Mouse (Mus musculus) adrenal gland, postnatal 10 days (tissue): Measurements from ENCODE around the gene Gnat1. TPM values are rescaled to one million over a fixed set of nuclear protein-coding genes. Genes with fewer than 3 reads are reported as not detected.

Source experiments
- DNase-seq: peaks from one replicate; pipeline ENCODE4 v3.0.0; 2021; ENCODE audit warnings: mixed read lengths
- total RNA-seq, 2 experiments: library from RNA; stranded (reverse); gene quantifications; 2 replicates each; pipeline ENCODE4 v1.2.3; 2021

The Gnat1 gene
- total RNA-seq, 2 experiments from 2014 or later = 0.33 to 0.42 TPM

DNA sequence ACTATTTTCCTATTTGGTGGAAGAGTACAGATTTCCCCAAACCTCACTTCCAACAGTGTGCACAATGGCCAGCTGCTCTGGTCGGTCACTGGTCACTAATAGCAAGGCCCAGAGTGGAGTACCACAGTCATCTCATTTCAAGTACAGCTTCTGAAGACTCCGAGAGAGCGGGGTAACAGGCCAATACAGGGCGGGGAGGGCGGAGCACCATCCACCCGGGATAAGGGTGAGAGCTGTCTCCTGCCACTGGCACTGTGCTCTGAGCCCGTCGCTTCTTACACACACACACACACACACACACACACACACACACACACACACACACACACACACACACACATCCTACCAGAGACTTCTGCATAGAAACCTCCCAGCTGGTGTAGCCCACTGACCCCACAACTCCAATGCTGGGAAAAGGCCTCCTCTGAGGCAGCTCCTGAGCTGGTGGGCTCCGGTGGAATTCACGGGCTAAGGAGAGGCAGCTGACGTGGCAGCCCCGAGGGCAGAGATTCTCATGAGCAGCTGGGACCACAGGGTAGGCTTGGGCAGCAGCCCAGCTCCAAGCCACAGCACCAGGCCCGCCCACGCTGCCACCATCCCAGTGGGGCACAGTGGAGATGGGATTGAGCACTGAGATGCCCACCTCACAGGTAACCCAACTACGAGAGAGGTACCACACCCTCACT lies 53.2 kb downstream of the Gnat1 start:
- no peak for DNase-seq

- no peak for DNase-seq
Measured at GRCm38 (mm10) chr9:107625351-107626128, 54.0 kb downstream of the Gnat1 start.

- DNase-seq = no peak
Measured at GRCm38 (mm10) chr9:107624951-107625350, 54.6 kb downstream of the Gnat1 start.

DNA sequence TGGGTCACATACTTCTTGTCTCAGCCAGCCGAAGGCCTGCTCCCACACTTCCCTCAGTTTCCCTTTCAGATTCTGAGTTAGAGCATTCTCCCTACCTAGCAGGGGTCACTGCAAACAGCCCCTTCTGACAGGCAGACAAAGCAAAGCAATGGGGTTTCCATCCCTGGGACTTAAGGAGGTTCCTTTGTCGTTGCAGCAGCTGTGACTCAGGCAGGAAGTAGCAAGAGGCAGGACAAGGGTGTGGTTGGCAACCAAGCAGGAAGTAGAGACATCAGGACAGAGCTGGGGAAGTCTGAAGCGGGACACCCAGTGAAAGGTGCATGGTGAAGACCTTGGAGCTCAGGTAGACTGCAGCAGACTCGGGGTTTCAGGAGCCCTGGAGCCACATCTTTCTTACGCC lies 55.0 kb downstream of the Gnat1 start:
- no peak for DNase-seq

Other genes with a start within 250 kb of the Gnat1 start
- gene Tmem115, start 145.8 kb downstream of the Gnat1 start, total RNA-seq = 10 to 100 TPM; 31.4 to 37.6 TPM
- gene Cyb561d2, start 137.5 kb downstream of the Gnat1 start, total RNA-seq = 10 to 100 TPM; 15.4 to 16.1 TPM
- 10 to 100 TPM; 19.2 to 21.3 TPM for gene Nprl2, start 137.5 kb downstream of the Gnat1 start, total RNA-seq
- not detected for gene Zmynd10, start 132.4 kb downstream of the Gnat1 start, total RNA-seq
- 10 to 100 TPM; 23.6 to 27.7 TPM for gene Rassf1, start 128.2 kb downstream of the Gnat1 start, total RNA-seq
- gene Tusc2, start 116.5 kb downstream of the Gnat1 start, total RNA-seq = 10 to 100 TPM; 35.2 to 35.4 TPM
- 10 to 100 TPM; 40.2 to 47.6 TPM for gene Hyal2, start 111.8 kb downstream of the Gnat1 start, total RNA-seq
- gene Hyal1, start 102.8 kb downstream of the Gnat1 start, total RNA-seq = 1 to 10 TPM; 8.9 to 9.3 TPM
- gene Naa80, start 100.8 kb downstream of the Gnat1 start, total RNA-seq = 10 to 100 TPM; 17.7 to 20.6 TPM
- 1 to 10 TPM; 1.0 to 1.2 TPM for gene Hyal3, start 98.9 kb downstream of the Gnat1 start, total RNA-seq
- gene Ifrd2, start 92.1 kb downstream of the Gnat1 start, total RNA-seq = 10 to 100 TPM; 37.4 to 40.9 TPM
- 10 to 100 TPM in 1 of 2 experiments, 1 to 10 TPM in 1; 9.5 to 13.2 TPM for gene Sema3b, start 70.5 kb downstream of the Gnat1 start, total RNA-seq
- 100 to 1,000 TPM; 292 to 327 TPM for gene Gnai2, start 44.3 kb downstream of the Gnat1 start, total RNA-seq
- 10 to 100 TPM; 42.0 to 95.1 TPM for gene Slc38a3, start 10.2 kb downstream of the Gnat1 start, total RNA-seq
- 10 to 100 TPM; 20.2 to 24.8 TPM for gene Sema3f, start 30.8 kb upstream of the Gnat1 start, total RNA-seq
- 100 to 1,000 TPM in 1 of 2 experiments, 10 to 100 TPM in 1; 97.7 to 131 TPM for gene Rbm5, start 91.3 kb upstream of the Gnat1 start, total RNA-seq
- gene Rbm6, start 193.5 kb upstream of the Gnat1 start, total RNA-seq = 10 to 100 TPM; 35.9 to 56.7 TPM
- gene Mon1a, start 208.4 kb upstream of the Gnat1 start, total RNA-seq = 10 to 100 TPM; 11.1 to 13.1 TPM
- 1 to 10 TPM; 5.6 to 8.5 TPM for gene Mst1r, start 227.2 kb upstream of the Gnat1 start, total RNA-seq
- not detected for gene Actl11, start 248.8 kb upstream of the Gnat1 start, total RNA-seq